Mouse (Mus musculus) heart, adult 2 months (tissue): Measurements from ENCODE around the gene Cmah. TPM values are rescaled to one million over a fixed set of nuclear protein-coding genes. Genes with fewer than 3 reads are reported as not detected.

Source experiments
- DNase-seq, 2 experiments: peaks; one replicate each; pipeline ENCODE4 v3.0.0; 2021
- H3K27ac ChIP-seq: fragments of 200-600 bp; 2 replicates; pipeline ENCODE4 v1.8.1; 2022
- H3K27me3 ChIP-seq: fragments of 200-500 bp; 2 replicates; pipeline ENCODE4 v1.6.1; 2012; ENCODE audit warnings: mild to moderate bottlenecking, low read length, inconsistent platforms, mixed read lengths; ENCODE audit not compliant: control insufficient read depth, insufficient read depth
- H3K36me3 ChIP-seq: fragments of 200-500 bp; 2 replicates; pipeline ENCODE4 v1.6.1; 2012; ENCODE audit warnings: low read length, inconsistent platforms; ENCODE audit not compliant: control insufficient read depth, insufficient read depth
- H3K4me1 ChIP-seq: fragments of 200-500 bp; 2 replicates; pipeline ENCODE4 v1.6.1; 2011; ENCODE audit warnings: low read length; ENCODE audit not compliant: control insufficient read depth, insufficient read depth
- H3K4me3 ChIP-seq: fragments of 200-600 bp; 2 replicates; pipeline ENCODE4 v1.8.1; 2022
- H3K79me2 ChIP-seq: fragments of 200-500 bp; replicated peaks from 2 replicates; pipeline ENCODE4 v1.6.1; 2012; ENCODE audit warnings: mild to moderate bottlenecking, inconsistent platforms, low read length, moderate library complexity, mixed read lengths; ENCODE audit not compliant: control insufficient read depth, insufficient read depth
- H3K9ac ChIP-seq: fragments of 200-500 bp; 2 replicates; pipeline ENCODE4 v1.6.1; 2012; ENCODE audit warnings: low read depth, mild to moderate bottlenecking, control low read depth, inconsistent platforms, low read length, mixed read lengths
- CTCF ChIP-seq: fragments of 200-600 bp; IDR thresholded peaks from 2 replicates; pipeline ENCODE4 v1.8.1; 2022; ENCODE audit warnings: antibody characterized with exemption, mild to moderate bottlenecking, moderate library complexity
- EP300 ChIP-seq: fragments of 200-500 bp; IDR thresholded peaks from 2 replicates; pipeline ENCODE4 v1.6.1; 2011; ENCODE audit warnings: low read depth, low read length, control low read depth; ENCODE audit not compliant: insufficient read depth
- POLR2A ChIP-seq: fragments of 200-500 bp; IDR thresholded peaks from 2 replicates; pipeline ENCODE4 v1.6.1; 2011; ENCODE audit warnings: mild to moderate bottlenecking, low read depth, low read length, control low read depth; ENCODE audit not compliant: insufficient read depth
- WGBS: fragments of 180-500 bp; shearing (Covaris S2); methylation state at CpG from one replicate; pipeline ENCODE4 v1.1.7; 2018; 5-methylcytosine and 5-hydroxymethylcytosine counted together
- intact Hi-C: fragments of 180-260 bp; cut with DNase I; formaldehyde crosslinking; loops from one replicate; pipeline ENCODE4 v1.15.1; 2025
- polyA plus RNA-seq: library from polyadenylated mRNA; depleted of rRNA; stranded (reverse); fragments of >200 nt; gene quantifications from 2 replicates; pipeline ENCODE4 v1.2.3, GENCODE M21; 2012
- total RNA-seq, 2 experiments: library from RNA; stranded (reverse); gene quantifications; 2 replicates each; pipeline ENCODE4 v1.2.3; 2021

Gene Cmah
- total and polyA plus RNA-seq, 3 experiments = 0.84 to 4.0 (median 2.7) TPM

DNA sequence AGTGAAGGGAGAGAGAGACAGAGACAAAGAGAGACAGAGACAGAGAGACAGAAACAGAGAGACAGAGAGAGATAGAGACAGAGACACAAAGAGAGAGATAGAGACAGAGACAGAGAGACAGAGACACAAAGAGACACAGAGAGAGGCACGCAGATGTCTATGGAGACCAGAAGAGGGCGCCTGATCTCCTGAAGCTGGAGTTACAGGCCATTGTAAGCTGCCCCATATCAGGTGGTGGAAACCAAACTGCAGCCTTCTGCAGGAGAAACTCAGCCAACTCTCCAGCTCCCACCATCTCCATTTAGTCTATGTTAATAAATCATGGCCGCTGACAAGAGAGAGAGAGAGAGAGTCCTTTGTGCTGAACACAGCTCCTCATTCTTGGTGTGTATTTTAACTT lies 172.3 kb downstream of the Cmah start:
- H3K4me1 ChIP-seq = no peaks in the 10 kb centered on the region
- no peak for DNase-seq
- H3K36me3 ChIP-seq = no peaks in the 10 kb centered on the region

DNA sequence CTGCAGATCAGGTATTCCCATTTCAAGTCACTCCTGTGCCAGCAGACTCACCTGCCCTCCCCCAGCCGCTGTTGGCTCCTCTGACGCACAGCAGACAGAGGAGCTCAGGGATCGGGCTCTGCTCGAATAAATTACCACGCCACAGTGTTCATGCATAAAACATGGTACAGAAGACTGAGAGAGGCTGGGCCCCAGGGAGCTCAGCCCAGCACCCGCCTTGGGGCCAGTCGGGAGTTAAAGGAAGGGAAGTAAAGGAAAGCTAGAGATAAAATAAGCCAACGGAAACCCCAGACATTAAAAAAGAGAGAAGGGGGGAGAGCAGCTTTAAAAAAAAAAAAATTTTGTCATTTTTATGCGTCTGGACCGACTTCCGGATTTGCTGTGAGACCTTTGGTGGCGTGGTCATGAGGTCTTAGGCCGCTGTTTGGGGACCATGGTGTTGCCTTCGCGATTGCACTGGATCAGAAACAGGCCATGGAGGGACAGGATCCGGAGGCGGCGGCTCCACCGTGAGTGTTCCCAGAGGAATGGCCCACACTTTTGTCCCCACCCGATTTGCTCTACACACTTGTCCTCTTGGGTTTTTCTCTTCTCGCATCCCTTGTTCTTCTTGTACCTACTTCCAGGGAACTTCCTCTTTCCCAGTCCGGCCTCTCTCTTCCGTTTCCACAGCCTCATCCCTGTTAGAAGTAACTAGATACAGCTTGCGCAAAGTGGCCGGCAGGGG lies 174.1 kb downstream of the Cmah start:
- Histone ChIP-seq H3K36me3 (no peaks in the 10 kb centered on the region), H3K79me2 (no peaks in the 10 kb centered on the region), H3K4me1 (no peaks in the 10 kb centered on the region), H3K9ac (no peak overlapping the region), H3K4me3 (no peak overlapping the region), H3K27ac (no peak overlapping the region), H3K27me3 (no peaks in the 10 kb centered on the region)
- TF ChIP-seq POLR2A (no peak), CTCF (no peak), EP300 (no peak)
- DNase-seq = no peak
- intact Hi-C loops = no loop called here
- WGBS = 78% methylated on average over 25 of the region's 25 CpGs

More for the DNA sequence above, 172.3 kb downstream of the Cmah start:
- Histone ChIP-seq H3K27ac (no peak overlapping the region), H3K9ac (no peak overlapping the region), H3K4me3 (no peak overlapping the region), H3K27me3 (no peaks in the 10 kb centered on the region), H3K79me2 (no peaks in the 10 kb centered on the region)
- 53% methylated on average over 3 of the region's 3 CpGs for WGBS
- intact Hi-C loops = loop anchor here (5.0 kb wide), 1 partner anchor 188 kb away; no protein-coding TSS in a partner anchor
- TF ChIP-seq CTCF (peak; percentile 71), POLR2A (no peak)

DNA sequence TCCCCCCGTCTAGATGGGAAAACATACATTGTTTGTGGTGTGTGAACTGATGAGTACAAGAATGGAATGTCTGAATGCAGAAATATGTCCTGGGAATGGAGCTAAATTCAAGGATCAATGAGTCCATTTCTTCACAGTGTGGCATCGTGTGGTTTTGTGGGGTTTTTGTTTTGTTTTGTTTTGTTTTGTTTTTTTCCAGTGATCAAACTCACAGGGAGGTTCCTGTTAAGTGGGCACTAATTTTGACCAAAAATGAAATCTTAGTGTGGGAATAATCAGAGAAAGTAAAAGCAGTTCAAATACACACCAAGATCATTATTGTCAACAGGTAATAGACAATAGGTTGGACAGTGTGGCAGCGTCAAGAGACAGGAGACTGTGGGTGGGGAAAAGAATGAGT lies 174.7 kb downstream of the Cmah start:
- Histone ChIP-seq H3K79me2 (no peaks in the 10 kb centered on the region), H3K4me3 (no peak overlapping the region), H3K4me1 (no peaks in the 10 kb centered on the region), H3K9ac (no peak overlapping the region), H3K27me3 (no peaks in the 10 kb centered on the region), H3K36me3 (no peaks in the 10 kb centered on the region), H3K27ac (no peak overlapping the region)
- intact Hi-C loops = no loop called here
- WGBS = 89% methylated on average over 3 of the region's 3 CpGs
- DNase-seq = no peak
- TF ChIP-seq POLR2A (no peak), EP300 (no peak), CTCF (no peak)

DNA sequence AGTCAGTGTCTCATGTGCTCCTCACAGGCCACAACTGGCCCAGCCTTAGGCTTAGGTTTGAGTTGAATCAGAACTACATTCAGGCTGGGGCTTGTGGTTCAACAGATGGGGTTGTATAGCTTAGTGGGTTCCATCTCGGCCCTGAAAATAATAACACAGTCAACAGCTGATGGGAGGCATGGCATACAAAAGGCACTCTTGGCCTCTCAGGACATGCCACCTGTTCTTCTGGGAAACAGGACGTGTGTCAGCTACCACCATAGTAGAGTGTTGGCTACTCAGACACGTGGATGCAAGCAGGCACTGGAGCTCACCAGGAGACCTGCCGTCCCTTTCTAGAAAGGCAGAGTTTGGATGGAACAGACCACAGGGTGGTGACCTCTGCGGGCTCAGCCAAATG lies 178.6 kb downstream of the Cmah start:
- H3K27me3 ChIP-seq = no peaks in the 10 kb centered on the region
- H3K27ac ChIP-seq = no peak overlapping the region
- WGBS = 77% methylated on average over 5 of the region's 5 CpGs
- intact Hi-C loops = no loop called here
- no peak overlapping the region for H3K9ac ChIP-seq
- DNase-seq = no peak
- H3K79me2 ChIP-seq = no peaks in the 10 kb centered on the region
- no peaks in the 10 kb centered on the region for H3K4me1 ChIP-seq
- no peaks in the 10 kb centered on the region for H3K36me3 ChIP-seq
- TF ChIP-seq POLR2A (no peak), CTCF (no peak), EP300 (no peak)
- H3K4me3 ChIP-seq = no peak overlapping the region

DNA sequence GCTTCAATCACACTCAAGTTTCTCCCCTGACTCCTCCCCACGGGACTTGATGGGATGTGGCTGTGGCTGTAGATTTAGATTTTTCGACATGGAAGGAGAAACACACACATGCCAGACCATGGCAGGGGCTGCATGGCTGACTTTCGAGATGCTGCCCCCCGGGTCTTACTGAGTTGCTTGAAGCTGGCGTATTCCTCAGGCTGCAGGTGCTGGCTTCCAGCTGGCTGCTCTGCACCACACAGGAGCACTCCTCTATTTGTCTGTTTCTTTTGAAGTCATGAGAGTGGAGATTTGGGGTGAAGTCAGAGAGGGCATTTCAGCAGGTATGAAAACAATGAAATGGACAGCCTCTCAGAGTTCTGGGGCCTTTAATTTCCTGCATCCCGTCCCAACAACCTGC lies 180.0 kb downstream of the Cmah start:
- H3K36me3 ChIP-seq = no peaks in the 10 kb centered on the region
- intact Hi-C loops = no loop called here
- H3K4me3 ChIP-seq = no peak overlapping the region
- H3K27me3 ChIP-seq = no peaks in the 10 kb centered on the region
- no peak for DNase-seq
- TF ChIP-seq CTCF (no peak), EP300 (no peak), POLR2A (no peak)
- WGBS = 84% methylated on average over 6 of the region's 6 CpGs
- H3K9ac ChIP-seq = no peak overlapping the region
- H3K27ac ChIP-seq = no peak overlapping the region
- no peaks in the 10 kb centered on the region for H3K79me2 ChIP-seq
- H3K4me1 ChIP-seq = no peaks in the 10 kb centered on the region

DNA sequence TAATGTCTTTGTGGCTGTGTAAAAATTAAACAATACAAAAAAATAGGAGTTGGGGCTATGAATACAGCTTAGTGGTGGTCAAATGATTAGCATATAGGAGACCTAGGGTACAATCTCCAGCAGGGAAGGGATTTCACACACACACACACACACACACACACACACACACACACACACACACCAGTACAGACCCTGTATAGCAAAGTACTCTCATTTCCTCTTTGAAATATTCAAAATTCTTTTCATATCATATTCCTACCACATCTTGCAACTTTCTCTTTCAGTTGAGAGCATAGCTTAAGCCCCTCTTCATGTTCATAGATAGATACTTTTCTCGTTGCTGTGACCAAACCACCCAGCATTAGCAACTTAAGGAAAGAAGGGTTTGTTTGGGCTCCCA lies 181.7 kb downstream of the Cmah start:
- WGBS = 50% methylated on average over 1 of the region's 1 CpGs
- intact Hi-C loops = no loop called here

More for the DNA sequence above, 181.7 kb downstream of the Cmah start:
- H3K9ac ChIP-seq = no peak overlapping the region
- H3K79me2 ChIP-seq = no peaks in the 10 kb centered on the region
- H3K27me3 ChIP-seq = no peaks in the 10 kb centered on the region
- TF ChIP-seq EP300 = no peak
- no peak for TF ChIP-seq CTCF
- TF ChIP-seq POLR2A = no peak
- DNase-seq = no peak
- no peaks in the 10 kb centered on the region for H3K36me3 ChIP-seq
- no peaks in the 10 kb centered on the region for H3K4me1 ChIP-seq
- H3K27ac ChIP-seq = no peak overlapping the region
- no peak overlapping the region for H3K4me3 ChIP-seq
